13 mouse cellular contexts compared by ENCODE assay signal in genomic region chr14:113182345-113182997, GRCm38 (mm10).
DNase-seq lines count a peak whose midpoint lies in the region; ATAC-seq and TF ChIP-seq lines count a peak whose summit lies in the region.
"Had no signal": no experiment of that assay in that cellular context is flagged by ENCODE, and none has a peak within 500 bp of the region (broad histone marks: within the 10 kb centered on the region; RNA-seq: fewer than 3 reads in every experiment).

No protein-coding gene starts in this region.

- 0 out of 2 replicates have a peak overlapping the region, but pooled peaks have one; percentile 1 for H3K4me3 ChIP-seq in left cerebral cortex, adult 2 months
- no peak overlapping the region for H3K4me3 ChIP-seq in forebrain, embryonic 16.5 days (replicated peaks; ENCODE audit: low read length)
- H3K4me3 ChIP-seq in midbrain, embryonic 13.5 days (replicated peaks) = peak overlapping the region; percentile 24
- no peak overlapping the region for H3K4me3 ChIP-seq in thymus, adult 2 months (ENCODE audit: control insufficient read depth, insufficient read depth, low read length)
- H3K4me3 ChIP-seq: heart, embryonic 12.5 days; limb, embryonic 13.5 days; lung, embryonic 15.5 days had no signal

- no peak for TF ChIP-seq POLR2A in thymus, adult 2 months (IDR thresholded peaks at IDR 0.05; ENCODE audit: control insufficient read depth, extremely low read depth, insufficient read depth, low read length, poor library complexity)

- ATAC-seq in forebrain, embryonic 16.5 days = no peak
- ATAC-seq in midbrain, embryonic 13.5 days = peak; percentile 70

- no peak for TF ChIP-seq CTCF in left cerebral cortex, adult 2 months (IDR thresholded peaks at IDR 0.05)
- no peak for TF ChIP-seq CTCF in thymus, adult 2 months (IDR thresholded peaks at IDR 0.05; ENCODE audit: borderline replicate concordance, control insufficient read depth, extremely low read depth, insufficient read depth, low read length, poor library complexity)

- H3K4me1 ChIP-seq in forebrain, embryonic 16.5 days (replicated peaks; ENCODE audit: control insufficient read depth, insufficient read depth, low read length) = peaks cover 5% of the 10 kb centered on the region; the same call in 1 of the 2 replicates
- peaks cover 12% of the 10 kb centered on the region for H3K4me1 ChIP-seq in midbrain, embryonic 13.5 days (replicated peaks)
- H3K4me1 ChIP-seq in thymus, adult 2 months (replicated peaks; ENCODE audit: control insufficient read depth, insufficient read depth, low read length) = no peaks in the 10 kb centered on the region
- H3K4me1 ChIP-seq: heart, embryonic 12.5 days; limb, embryonic 13.5 days; lung, embryonic 15.5 days had no signal

- DNase-seq in left cerebral cortex, adult 2 months (ENCODE audit: extremely low spot score in 1 of 2, low spot score in 2 of 2) = no peak
- DNase-seq in left cerebral cortex, postnatal 14 days (ENCODE audit: low spot score in 2 of 2) = no peak
- DNase-seq in adipocyte (ENCODE audit: low spot score) = no peak
- DNase-seq in layer of hippocampus, postnatal 14 days (ENCODE audit: low spot score in 2 of 2) = no peak
- no peak for DNase-seq in thymus, postnatal 36 days
- no peak for DNase-seq in thymus, adult 2 months
- DNase-seq: cerebellum, adult 9-11 months; kidney, adult 18-20 months had no signal

- H3K27ac ChIP-seq in left cerebral cortex, adult 2 months = no peak overlapping the region
- no peak overlapping the region for H3K27ac ChIP-seq in forebrain, embryonic 16.5 days (ENCODE audit: low read length)
- no peak overlapping the region; the same call in 1 of the 2 replicates for H3K27ac ChIP-seq in midbrain, embryonic 13.5 days
- H3K27ac ChIP-seq in thymus, adult 2 months (ENCODE audit: control insufficient read depth, insufficient read depth, low read length) = no peak overlapping the region
- H3K27ac ChIP-seq: limb, embryonic 13.5 days; lung, embryonic 15.5 days had no signal

- no peaks in the 10 kb centered on the region for H3K27me3 ChIP-seq in forebrain, embryonic 16.5 days (replicated peaks; ENCODE audit: control insufficient read depth, insufficient read depth, low read length)
- no peaks in the 10 kb centered on the region for H3K27me3 ChIP-seq in midbrain, embryonic 13.5 days
- H3K27me3 ChIP-seq in thymus, adult 2 months (ENCODE audit: control insufficient read depth, insufficient read depth, low read length) = no peaks in the 10 kb centered on the region
- H3K27me3 ChIP-seq: heart, embryonic 12.5 days; limb, embryonic 13.5 days; lung, embryonic 15.5 days had no signal

- H3K4me2 ChIP-seq in forebrain, embryonic 16.5 days (ENCODE audit: low read length) = peak overlapping the region; percentile 43
- peak overlapping the region; percentile 48 for H3K4me2 ChIP-seq in midbrain, embryonic 13.5 days (replicated peaks)
- H3K4me2 ChIP-seq: heart, embryonic 12.5 days; limb, embryonic 13.5 days; lung, embryonic 15.5 days had no signal

- H3K36me3 ChIP-seq in forebrain, embryonic 16.5 days (ENCODE audit: control insufficient read depth, insufficient read depth) = no peaks in the 10 kb centered on the region
- H3K36me3 ChIP-seq in midbrain, embryonic 13.5 days = no peaks in the 10 kb centered on the region
- no peaks in the 10 kb centered on the region for H3K36me3 ChIP-seq in thymus, adult 2 months (ENCODE audit: control insufficient read depth, insufficient read depth, low read length)
- H3K36me3 ChIP-seq: heart, embryonic 12.5 days; limb, embryonic 13.5 days; lung, embryonic 15.5 days had no signal

- H3K9me3 ChIP-seq in forebrain, embryonic 16.5 days (ENCODE audit: control insufficient read depth, low read length) = no peaks in the 10 kb centered on the region
- H3K9me3 ChIP-seq in midbrain, embryonic 13.5 days = no peaks in the 10 kb centered on the region
- H3K9me3 ChIP-seq: heart, embryonic 12.5 days; limb, embryonic 13.5 days; lung, embryonic 15.5 days had no signal

- H3K9ac ChIP-seq in forebrain, embryonic 16.5 days (replicated peaks; ENCODE audit: low read depth, low read length) = no peak overlapping the region
- no peak overlapping the region for H3K9ac ChIP-seq in midbrain, embryonic 13.5 days (replicated peaks)
- H3K9ac ChIP-seq: heart, embryonic 12.5 days; limb, embryonic 13.5 days; lung, embryonic 15.5 days had no signal

- intact Hi-C loops in left cerebral cortex, adult 2 months (cut with DNase I) = no loop called here
- intact Hi-C loops in left cerebral cortex, postnatal 14 days (cut with DNase I) = no loop called here

- WGBS in forebrain, embryonic 16.5 days = 3% methylated on average over 16 of the region's 16 CpGs
- WGBS in midbrain, embryonic 13.5 days = 10% methylated on average over 16 of the region's 16 CpGs
- WGBS in thymus, adult 2 months = 64% methylated on average over 16 of the region's 16 CpGs

Comparison
In these comparisons a context has a peak if more than half of its experiments do, and no peak if none do; other contexts are left out.
1. H3K4me3 ChIP-seq: peak in left cerebral cortex, adult 2 months (single experiment) and midbrain, embryonic 13.5 days (single experiment); none in forebrain, embryonic 16.5 days (single experiment) and thymus, adult 2 months (single experiment).